Mouse (Mus musculus): Measurements from ENCODE around the gene Smtnl2.

DNA sequence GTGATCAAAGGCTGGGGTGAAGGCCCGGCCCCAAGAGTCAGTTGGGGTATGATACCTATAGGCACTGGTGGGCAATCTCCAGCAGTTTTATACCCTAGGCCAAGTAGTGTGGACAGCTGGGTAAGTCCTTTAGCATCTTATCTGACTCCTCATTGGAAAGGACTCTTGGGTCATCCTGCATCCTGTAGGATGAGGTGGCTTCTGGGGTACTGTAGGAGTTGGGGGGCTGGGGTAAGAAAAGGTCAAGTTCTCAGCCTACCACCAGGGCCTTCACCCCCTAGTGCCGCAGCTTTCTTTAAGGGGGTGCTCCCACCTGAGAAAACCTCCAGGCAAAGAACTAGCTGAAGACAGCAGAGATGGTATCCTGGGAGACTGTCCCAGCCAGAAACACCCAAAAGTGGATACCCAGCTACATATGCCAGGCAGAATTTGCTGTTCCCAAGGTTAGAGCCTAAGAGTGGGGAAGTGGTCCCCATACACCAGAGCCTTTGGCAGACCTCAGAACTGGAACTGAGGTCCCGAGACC lies 40.7 kb upstream of the Smtnl2 start:
- TF ChIP-seq POLR2A (IDR thresholded peaks at IDR 0.05; ENCODE audit: insufficient read depth, low read length), result no peak
- TF ChIP-seq CTCF (IDR thresholded peaks at IDR 0.05; ENCODE audit: low read depth, low read length), result no peak
- TF ChIP-seq EP300 (IDR thresholded peaks at IDR 0.05; ENCODE audit: insufficient read depth, low read depth, low read length), result no peak

All from ES-Bruce4 (cell line).